Mouse (Mus musculus): ENCODE data around the gene Gna11.

Gna11 gene

DNA sequence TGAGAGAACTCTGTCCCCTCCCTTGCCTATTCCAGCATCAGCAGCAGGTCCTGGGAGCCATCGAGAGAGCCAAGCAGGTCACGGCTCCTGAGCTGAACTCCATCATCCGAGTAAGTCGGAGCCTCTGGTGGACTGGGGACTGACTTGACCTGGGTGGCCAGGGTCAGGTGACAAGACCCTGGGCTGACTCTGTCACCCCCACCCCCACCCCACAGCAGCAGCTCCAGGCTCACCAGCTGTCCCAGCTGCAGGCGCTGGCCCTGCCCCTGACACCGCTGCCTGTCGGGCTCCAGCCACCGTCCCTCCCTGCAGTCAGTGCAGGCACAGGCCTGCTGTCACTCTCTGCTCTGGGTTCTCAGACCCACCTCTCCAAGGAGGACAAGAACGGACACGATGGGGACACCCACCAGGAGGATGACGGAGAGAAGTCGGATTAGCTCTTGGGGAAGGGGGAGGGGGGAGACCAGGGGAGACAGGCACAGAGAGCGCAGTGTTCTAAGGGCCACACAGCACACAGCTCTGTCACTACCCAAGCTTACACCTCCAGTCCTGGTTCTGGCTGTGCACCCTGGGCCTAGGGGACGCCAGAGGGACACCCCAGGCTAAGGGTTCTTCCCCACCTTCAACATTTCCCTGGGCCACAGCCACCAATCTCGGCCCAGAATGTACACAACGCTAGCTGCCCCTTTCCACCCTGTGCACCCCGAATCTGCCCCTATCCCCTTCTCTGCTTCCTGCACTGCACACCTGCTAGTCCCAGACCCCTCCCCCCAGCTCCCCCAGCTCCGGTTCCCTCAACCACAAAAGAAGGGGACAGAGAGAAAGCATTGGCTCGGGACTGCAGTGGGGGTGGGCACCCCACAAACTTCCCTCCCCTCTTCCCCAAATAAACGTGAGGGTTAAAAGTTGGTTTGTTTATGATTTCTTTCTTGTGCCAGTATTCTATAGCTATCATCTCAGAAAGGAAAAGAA is 20.6 kb upstream of the Gna11 start:
- no peak for DNase-seq (ENCODE audit: low read depth, low spot score)

DNA sequence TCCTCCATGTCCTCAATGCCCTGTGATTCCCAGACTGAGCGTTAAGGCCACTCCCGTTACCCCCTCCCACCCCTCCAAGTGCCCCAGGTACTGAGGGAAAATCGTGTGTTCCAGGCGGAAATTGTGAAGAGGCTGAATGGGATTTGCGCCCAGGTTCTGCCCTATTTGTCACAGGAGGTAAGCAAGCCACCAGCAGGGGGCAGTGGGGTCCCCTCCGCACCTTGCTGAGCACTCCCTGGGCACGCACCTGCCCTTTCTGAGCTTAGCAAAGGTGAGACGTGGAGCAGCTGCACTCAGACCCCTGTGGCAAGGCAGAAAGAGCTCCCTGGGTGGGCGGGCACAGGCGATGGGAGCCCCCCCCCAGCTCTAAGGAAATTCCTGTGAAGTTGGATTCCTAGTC is 19.7 kb upstream of the Gna11 start:
- no peak for DNase-seq (ENCODE audit: low read depth, low spot score)

DNA sequence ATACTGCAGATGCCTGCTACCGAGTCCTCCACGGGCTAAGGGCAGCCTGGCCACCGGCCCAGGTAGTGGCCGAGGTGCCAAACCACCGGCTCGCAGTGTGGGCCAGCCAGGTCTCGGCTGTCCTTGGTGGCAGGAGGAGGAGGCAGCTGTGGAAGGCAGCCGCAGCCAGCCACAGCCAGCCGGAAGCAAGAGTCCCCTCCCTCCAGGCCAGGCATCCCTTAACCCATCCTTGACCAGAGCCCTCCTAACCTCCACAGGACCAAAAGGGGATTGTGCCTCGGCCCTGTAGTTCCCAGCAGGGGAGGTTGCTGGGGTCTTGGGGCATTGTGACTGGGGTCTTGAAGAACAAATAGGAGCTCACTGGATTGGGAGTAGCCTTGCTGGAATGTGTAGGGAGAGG is 19.2 kb upstream of the Gna11 start:
- DNase-seq (ENCODE audit: low read depth, low spot score), result no peak

DNA sequence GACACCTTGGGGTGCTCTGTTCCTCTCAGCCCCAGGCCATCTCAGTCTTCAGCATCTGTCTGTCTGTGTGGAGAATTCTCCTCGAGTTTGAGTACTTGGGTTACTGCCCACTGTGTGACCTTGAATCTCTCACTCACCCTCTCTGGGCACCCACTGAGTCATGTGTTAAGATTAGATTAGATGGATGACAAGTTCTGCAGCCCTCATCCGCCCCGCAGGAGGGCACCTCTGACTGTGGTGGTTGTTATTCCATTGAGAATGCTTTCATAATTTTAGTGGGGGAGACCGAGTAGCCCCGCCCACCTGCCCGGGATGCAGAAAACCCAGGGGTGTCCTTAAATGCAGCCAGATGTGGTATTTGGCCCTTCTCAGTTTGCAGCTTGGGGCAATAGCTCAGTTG is 18.5 kb upstream of the Gna11 start:
- no peak for DNase-seq (ENCODE audit: low read depth, low spot score)

DNA sequence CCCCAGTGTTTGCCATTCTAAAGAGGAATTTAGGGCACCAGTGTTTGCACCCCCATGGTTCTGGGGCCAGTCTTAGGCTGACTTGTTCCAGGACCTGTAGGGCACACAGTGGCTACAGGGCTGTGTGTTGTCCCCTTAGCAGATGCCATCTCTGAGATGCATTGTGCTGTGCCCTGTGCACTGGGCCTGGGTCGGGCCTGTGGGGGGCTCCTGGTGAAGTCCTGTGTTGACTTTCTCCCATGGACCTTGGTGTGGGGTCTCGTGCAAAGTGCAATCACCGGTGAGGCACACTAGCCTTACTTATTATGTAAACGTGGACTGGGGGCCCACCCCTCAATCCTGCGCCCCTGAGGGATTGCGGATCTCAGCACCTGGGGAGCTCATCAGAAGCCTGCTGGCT is 17.4 kb upstream of the Gna11 start:
- no peak for DNase-seq (ENCODE audit: low read depth, low spot score)

DNA sequence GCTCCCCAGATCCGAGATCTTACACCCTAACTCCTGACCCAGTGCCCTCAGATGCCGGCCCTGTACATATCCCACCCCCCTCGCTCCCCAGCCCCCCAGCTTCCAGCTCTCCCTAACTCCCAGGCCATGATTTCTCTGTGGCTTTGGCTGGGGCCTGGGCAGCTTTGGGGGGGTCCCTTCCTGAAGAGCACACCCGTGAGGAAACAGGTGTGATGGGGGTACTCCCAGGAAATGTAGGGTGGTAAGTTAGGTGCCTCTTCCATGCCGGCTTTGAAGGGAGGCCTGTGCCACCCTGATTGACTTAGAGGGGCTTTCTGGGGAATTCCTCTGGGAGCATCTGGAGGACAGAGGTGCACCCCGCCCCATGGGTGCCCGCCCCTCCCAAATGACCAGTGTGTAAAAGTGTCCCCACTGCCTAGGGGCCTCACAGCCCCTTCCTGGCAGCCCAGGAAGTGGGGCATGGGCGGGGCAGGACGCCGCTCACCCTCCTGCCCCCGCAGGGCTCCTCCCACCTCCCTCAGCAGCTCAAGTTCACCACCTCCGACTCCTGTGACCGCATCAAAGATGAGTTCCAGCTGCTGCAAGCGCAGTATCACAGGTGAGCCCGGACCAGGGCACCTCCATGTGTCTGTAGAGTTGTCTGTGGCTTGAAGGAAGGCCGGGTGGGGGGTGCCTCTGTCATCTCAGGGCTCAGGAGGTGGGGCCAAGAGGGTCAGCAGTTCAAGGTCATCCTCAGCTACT is 15.9 kb upstream of the Gna11 start:
- DNase-seq (ENCODE audit: low read depth, low spot score), result no peak

DNA sequence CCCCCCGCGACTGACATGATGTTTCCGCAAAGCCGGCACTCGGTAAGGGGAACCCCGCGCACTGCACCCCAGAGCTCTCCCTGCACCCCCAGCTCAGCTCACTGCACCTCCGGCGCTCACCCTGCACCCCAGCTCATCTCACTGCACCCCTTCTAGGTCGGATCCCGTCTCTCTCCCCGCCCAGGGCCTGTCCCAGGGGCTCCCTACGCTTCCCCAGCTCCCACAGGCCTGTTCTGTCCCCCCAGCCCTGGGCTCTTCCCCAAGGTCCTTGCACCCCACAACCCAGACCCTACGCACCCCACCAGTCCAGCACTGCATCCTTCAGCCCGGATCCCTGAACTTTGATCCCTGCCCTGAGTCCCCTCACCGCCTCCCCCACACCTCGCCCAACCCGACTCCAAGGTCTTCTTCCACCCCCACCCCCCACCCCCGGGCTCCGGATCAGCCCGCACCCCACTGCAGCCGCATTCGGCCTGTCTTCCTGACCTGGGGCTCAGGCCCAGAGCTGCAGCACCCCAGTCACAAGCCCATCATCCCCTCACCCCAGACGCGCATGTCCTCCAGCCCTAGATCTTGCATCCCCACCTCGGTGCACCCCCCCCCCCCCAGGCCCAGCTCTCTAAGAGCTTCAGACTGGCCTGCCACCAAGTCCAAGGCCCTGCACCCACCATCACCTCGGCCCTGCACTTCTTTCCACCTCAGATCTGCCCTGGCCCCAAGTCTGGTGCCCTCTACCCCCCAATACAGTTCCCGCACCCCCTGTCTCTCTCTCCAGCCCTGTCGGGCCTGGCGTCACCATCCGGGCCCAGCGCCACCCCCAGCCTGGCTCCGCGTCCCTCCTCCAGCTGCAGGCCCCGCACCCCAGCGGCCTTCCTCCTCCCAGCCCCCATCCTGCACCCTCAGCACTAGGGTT is 14.9 kb upstream of the Gna11 start:
- DNase-seq (ENCODE audit: low read depth, low spot score), result no peak

DNA sequence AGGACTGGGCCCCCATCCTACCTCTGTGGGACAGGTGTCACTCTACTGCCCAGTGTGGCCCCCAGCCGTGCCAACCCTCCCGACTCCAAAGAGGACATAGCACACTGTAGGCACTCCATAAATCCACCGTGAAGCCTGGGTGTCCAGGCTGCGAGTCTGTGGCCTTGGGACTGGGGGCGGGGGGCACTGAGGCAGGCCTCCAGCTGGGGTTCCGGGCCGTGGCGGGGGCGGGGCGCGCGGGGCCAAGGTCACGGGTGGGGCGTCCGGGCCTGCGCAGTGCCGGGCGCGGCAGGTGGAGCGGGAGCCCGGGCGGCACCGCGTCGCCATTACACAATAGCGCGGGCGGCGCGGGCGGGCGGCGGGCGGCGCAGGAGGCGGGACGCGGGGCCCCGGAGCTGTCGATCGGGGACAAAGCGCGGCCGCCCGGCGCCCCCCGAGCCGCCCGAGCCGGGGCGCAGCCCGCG is 14.2 kb upstream of the Gna11 start, which contains the start of gene Aes:
Aes (plus strand) TSS at position 326 of the 464 bp plus-strand sequence.
- DNase-seq (ENCODE audit: low read depth, low spot score), result no peak

DNA sequence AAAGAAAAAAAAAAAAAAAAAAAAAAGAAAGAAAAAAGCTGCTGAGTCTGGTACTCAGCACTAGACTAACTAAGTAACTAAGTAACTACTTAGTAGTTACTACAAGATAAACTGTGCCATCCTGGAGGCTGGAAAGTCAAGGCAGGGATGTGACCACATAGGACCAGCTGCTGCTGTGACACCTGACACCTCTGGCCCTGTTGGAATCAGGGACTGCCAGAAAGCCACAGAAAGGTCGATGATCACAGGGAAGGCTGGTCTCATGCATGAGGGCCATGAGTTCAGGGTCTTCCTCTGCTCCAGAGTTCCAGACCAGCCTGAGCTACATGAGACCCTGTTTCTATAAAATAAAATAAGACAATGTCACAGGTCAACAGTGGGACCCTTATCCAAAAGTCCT is 12.5 kb upstream of the Gna11 start:
- no peak for DNase-seq (ENCODE audit: low read depth, low spot score)

DNA sequence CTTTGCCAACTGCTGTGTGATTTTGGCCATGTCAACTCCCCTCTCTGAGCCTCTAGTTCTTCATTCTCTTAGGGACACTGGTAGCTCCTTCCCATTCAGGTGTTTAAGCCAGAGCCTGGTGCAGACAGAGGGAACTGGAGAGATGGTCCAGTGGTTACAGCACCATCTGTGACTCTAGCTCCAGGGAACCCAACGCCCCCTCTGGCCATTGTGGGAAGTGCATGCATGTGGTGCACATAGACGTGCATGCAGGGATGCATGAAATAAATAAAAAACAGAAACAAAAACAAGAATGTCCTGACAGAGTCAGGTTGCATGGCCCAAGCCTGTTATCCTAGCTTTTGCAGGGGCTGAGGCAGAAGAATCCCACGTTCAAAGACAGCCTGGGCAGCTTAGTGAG is 11.3 kb upstream of the Gna11 start:
- no peak for DNase-seq (ENCODE audit: low read depth, low spot score)

DNA sequence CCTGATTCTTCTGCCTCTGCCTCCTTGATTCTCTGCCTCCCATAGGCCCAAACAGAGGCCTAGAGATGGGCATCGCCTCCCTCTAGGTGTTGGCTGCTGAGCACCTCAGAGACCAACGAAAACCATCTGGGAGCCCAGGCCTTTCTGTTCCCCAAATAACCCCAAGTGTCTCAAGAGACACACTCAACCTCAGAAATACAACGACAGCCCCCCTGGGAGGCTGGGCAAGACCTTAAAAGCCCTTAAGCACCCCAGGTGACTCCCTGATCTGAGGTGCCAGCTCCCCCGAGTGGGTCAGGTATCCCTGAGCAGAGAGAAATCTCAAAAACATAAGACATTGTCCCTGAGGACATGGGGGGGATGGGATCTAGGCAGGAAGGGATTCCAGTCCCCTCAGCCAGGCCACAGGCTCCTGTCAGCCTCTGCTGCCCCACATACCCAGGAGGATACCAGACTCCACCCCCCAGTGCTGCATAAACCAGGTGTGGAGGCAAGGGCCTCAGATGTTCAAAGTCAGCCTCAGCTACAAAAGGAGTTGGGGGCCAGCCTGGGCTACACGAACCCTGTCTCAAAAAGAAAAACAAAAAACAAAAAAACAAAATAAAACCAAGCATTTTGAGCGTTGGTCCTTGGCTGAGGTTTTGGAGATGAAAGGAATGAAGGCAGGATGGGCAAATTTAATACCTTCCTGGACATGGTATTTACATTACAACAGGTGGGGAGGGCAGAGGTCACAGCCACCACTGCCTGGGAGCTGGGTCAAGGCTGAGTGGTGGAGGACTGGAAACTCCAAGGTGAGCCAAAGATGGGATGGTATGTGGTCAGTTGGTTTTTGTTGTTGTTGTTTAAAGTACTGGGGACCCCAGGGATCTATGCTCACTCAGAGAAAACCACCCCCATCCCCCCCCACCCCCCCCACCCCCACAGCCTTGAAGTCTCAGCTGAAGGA is 9.1 kb upstream of the Gna11 start:
- no peak for DNase-seq (ENCODE audit: low read depth, low spot score)

DNA sequence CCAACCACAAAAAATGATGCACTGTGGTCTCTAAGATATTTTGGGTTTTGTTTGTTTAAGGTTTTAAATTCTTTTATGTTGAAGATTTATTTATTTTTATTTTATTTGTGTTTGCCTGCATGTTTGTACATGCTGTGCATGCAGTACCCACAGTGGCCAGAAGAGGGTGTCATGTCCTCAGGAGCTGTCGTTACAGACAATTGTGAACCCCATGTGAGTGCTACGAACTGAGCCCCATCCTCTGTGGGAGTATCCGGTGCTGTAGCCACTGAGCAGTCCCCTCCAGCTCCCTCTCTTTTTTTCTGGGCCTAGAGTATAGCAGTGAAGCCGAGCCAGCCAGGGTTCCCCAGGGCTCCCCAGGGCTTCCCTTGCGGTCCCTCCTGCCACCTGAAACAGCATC is 8.2 kb upstream of the Gna11 start:
- no peak for DNase-seq (ENCODE audit: low read depth, low spot score)

DNA sequence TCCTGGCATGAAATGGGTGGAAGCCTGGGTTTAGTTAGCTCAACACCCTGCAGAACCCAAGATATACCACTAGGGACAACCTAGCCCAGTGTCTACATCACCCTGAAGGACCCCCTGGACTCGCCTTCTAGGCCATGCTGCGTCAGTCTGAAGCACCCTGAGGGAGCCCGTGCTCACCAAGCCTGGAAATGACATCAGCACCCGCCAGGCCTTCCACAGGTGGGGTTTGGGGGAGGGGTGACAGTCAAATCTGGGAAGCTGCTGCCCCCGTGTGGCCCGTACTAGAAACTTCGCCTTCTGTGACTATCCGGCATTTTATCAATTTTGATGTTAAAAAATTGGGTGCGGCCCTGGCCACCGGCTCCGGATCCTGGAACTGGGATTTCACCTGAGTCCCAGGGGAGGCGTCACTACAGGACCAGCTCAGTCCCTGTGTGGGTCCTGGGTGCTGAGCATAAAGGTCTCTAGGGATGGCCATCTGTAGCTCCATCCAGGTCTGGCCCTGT is 6.7 kb upstream of the Gna11 start:
- peak; percentile 74 for DNase-seq (ENCODE audit: low read depth, low spot score)

DNA sequence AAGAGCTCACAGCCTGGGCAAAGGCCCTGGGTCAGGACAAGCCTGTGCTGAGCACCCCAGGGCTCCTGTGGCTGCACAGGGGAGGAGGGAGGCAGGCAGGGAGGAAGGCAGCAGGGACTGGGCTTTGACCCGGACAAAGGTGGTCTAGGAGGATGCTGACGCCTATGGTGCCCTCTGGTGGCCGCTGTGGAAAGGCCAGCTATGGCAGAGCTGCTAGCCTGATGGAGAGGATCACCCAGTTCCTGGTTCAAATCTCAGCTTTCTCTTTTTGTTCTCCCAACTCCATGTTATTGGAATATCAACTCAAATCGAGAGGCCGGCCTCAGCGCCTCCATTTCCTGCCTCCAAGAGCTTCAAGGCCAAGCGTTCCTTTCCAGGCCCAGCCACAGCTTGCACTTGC is 5.3 kb upstream of the Gna11 start:
- DNase-seq (ENCODE audit: low read depth, low spot score), result no peak

DNA sequence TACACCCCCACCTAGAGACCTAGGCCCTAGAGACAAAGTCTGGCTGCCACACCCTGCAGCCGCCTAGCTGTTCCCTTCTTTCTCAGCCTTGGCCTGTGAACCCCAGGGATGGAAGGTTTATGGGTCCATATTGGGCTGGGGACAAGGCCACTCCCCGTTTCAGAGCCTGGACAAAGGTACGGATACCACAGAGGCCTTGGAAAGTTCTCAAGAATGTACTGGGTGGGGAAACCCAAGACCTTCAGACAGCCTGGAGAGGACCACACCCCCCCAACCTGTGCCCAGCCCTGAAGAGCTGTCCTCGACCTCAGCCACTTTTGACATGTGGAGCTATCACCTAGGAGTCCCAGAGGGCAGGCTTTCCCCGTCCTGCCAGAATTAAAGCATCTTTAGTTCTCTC is 4.0 kb upstream of the Gna11 start:
- DNase-seq (ENCODE audit: low read depth, low spot score), result no peak

DNA sequence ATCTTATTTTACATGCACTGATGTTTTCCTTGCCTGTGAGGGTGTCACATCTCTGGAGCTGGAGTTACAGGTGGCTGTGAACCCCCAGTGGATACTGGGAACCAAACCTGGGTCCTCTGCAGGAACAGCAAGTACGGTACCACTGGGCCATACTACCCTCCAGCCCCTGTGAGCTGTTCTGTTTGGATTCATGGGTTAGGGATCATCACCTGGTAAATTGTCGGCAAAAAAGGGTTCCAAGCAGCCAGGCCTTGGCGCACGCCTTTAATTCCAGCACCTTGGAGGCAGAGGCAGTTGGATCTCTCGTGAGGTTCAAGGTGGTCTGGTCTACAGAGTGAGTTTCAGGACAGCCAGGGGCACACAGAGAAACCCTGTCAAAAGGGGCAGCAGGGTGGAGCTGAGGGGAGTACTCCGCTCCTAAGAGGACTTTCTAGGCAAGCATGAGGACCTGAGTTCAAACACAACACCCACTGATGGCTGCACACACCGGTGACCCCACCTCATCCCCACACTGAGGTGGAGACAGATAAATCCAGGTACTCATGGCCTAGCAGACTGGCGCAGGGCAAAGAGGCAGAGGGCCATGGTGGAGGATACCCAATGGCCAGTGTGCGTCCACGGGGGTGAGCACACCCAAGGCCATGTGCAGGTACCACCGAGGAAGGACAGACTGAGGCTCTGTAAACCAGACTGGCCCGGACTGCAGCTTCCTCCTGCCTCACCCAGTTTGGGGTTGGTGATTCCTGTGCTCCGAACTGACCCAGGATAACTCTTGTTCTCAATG is 2.0 kb upstream of the Gna11 start:
- DNase-seq (ENCODE audit: low read depth, low spot score), result no peak

DNA sequence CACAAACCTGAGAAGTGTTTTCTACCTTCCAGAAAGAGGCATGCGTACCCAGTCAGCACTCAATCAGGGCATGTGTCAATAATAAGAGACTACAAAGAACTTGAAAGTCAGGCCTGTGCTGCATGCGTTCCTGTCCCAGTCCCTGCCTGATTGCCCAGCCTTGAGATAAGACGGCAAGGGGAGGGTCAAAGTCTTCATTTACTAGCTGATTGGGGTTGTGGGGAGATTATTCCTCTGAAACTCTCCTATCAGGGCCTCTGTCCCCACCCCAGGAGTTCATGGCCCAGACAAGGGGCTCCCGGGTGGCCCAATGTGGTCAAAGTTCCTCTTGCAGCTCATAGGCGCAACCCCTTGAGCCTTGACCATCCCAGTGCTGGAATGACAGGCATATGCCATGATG is 1.3 kb upstream of the Gna11 start:
- no peak for DNase-seq (ENCODE audit: low read depth, low spot score)

DNA sequence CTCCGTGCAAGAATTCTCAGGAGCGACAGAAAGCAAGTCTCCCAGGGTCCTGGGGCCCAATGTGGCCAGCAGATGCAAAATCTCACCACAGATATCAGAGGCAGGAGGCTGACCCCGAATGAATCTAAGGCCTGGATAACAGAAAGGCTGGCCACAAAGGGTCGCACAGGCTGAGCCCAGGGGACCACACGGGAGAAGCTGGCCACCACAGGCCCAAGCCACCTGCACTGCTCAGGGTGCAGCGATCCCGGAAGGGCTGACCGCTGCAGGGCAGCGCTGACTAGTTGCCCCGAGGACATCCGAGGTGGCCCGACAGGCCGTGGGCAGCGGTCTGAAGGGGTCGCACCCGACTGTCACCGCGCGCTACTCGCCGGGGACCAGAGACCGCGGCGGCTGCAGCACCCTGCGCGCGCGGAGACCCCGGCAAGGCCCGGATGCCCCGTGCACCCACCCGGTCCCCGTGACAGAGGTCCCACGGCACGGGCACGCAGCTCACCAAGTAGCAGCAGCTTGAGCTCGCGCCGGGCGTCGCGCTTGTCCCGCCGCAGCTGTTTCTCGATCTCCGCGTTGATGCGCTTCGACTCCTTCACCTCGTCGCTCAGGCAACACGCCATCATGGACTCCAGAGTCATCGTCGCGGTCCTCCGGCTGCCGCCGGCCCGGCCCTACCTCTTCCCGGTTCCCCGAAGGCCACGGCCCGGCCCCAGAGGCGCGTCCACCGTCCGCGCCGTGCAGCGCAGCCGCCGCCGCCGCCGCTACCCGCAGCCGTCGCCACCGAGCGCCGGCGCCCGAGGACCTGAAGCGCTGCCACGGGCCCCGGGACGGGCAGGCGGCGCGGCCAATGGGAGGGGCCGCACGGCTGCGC is 462 bp downstream of the Gna11 start:
- DNase-seq (ENCODE audit: low read depth, low spot score), result no peak

DNA sequence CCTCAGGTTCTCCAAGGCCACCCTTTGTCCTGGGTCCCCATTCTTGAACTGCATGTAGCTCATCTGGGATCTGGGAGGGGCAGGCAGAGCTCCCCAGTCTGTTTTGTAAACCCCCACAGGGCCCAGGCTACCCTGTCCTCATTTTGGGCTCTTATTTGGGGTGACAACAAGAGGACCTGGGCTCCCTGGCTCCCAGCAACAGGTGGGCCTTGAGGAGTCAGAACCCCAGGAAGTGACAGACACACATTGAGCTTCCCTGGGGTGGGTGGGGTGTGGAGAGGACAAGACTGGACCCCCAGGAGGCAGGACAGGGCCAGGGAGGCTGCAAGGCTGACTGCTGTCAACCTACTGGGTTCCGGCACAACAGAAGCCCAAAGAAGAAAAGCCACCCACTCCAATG is 1.4 kb downstream of the Gna11 start:
- no peak for DNase-seq (ENCODE audit: low read depth, low spot score)
